In the genomic region with DNA sequence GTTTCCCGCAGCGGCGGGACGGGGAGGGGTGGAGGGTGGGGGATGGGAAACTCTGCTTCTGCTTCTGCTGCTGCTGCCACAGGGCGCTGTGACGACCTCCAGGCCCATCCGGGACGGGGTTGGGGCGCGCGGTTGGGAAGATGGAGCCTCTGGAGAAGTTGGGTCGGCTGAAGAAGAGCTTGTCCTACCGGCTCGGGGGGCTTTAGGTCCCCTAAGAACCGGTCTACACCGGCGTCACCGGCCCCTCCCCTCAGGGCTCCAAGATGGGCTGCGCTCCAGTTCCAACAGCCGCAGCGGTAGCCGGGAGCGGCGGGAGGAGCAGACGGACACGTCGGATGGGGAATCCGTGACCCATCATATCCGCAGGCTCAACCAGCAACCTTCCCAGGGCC, we compare ENCODE assay signal across 8 mouse cellular contexts. TPM values are rescaled to one million over a fixed set of nuclear protein-coding genes. Genes with fewer than 3 reads are reported as not detected.
A peak's percentile ranks its signal among the peaks of the same experiment; 100 is the strongest.
DNase-seq lines count a peak whose midpoint lies in the region; ATAC-seq and TF ChIP-seq lines count a peak whose summit lies in the region.

No protein-coding gene starts in this region.

- H3K4me3 ChIP-seq in CH12.LX (replicated peaks in 1 of 3; ENCODE audit: low read depth in 2 of 3, low read length in 2 of 3, poor library complexity in 1 of 3) = peak overlapping the region; percentile 77 to 96 (median 93)
- H3K4me3 ChIP-seq in erythroblast, embryonic 14.5 days (replicated peaks) = peak overlapping the region; percentile 85
- H3K4me3 ChIP-seq in heart, embryonic 14.5 days (ENCODE audit: control insufficient read depth in 1 of 2, insufficient read depth in 1 of 2, low read depth in 1 of 2, low read length in 2 of 2) = peak overlapping the region; percentile 82 to 84
- peak overlapping the region; percentile 95 for H3K4me3 ChIP-seq in kidney, postnatal 0 days (replicated peaks; ENCODE audit: low read depth, low read length)
- peak overlapping the region; percentile 71 to 84 for H3K4me3 ChIP-seq in liver, embryonic 14.5 days (ENCODE audit: insufficient read depth in 1 of 2, low read depth in 2 of 2, low read length in 2 of 2)
- H3K4me3 ChIP-seq in neural tube, embryonic 13.5 days = peak overlapping the region; percentile 77

- no peaks in the 10 kb centered on the region for H3K27me3 ChIP-seq in CH12.LX (replicated peaks)
- peaks cover 6% of the 10 kb centered on the region for H3K27me3 ChIP-seq in erythroblast, embryonic 14.5 days (ENCODE audit: control insufficient read depth)
- no peaks in the 10 kb centered on the region for H3K27me3 ChIP-seq in heart, embryonic 14.5 days (ENCODE audit: control insufficient read depth, insufficient read depth, low read length)
- no peaks in the 10 kb centered on the region for H3K27me3 ChIP-seq in kidney, postnatal 0 days (ENCODE audit: insufficient read depth, low read length)
- H3K27me3 ChIP-seq in liver, embryonic 14.5 days (ENCODE audit: control insufficient read depth, insufficient read depth, low read length) = no peaks in the 10 kb centered on the region
- no peaks in the 10 kb centered on the region for H3K27me3 ChIP-seq in neural tube, embryonic 13.5 days

- no peaks in the 10 kb centered on the region for H3K9me3 ChIP-seq in CH12.LX (replicated peaks; ENCODE audit: low read length)
- H3K9me3 ChIP-seq in erythroblast, embryonic 14.5 days (ENCODE audit: control insufficient read depth, low read length) = no peaks in the 10 kb centered on the region
- no peaks in the 10 kb centered on the region for H3K9me3 ChIP-seq in heart, embryonic 14.5 days (ENCODE audit: control insufficient read depth, low read length)
- no peaks in the 10 kb centered on the region for H3K9me3 ChIP-seq in kidney, postnatal 0 days (replicated peaks; ENCODE audit: low read length)
- no peaks in the 10 kb centered on the region for H3K9me3 ChIP-seq in liver, embryonic 14.5 days (ENCODE audit: control insufficient read depth, low read length)
- no peaks in the 10 kb centered on the region for H3K9me3 ChIP-seq in neural tube, embryonic 13.5 days

- peak overlapping the region; percentile 65 for H3K4me2 ChIP-seq in CH12.LX (ENCODE audit: insufficient read depth, low read depth, poor library complexity, severe bottlenecking)
- H3K4me2 ChIP-seq in heart, embryonic 14.5 days (ENCODE audit: low read length) = peak overlapping the region; percentile 92
- H3K4me2 ChIP-seq in kidney, postnatal 0 days (ENCODE audit: low read length) = peak overlapping the region; percentile 84
- peak overlapping the region; percentile 97 for H3K4me2 ChIP-seq in liver, embryonic 14.5 days (ENCODE audit: low read depth)
- H3K4me2 ChIP-seq in neural tube, embryonic 13.5 days = peak overlapping the region; percentile 91

- DNase-seq in CH12.LX (ENCODE audit: extremely low read depth) (no peak), MN1 (ENCODE audit: low spot score) (no peak)
- DNase-seq in adrenal gland, postnatal 36 days = peak; percentile 67 to 73
- DNase-seq in kidney, postnatal 0 days (ENCODE audit: low spot score) = peak; percentile 48
- no peak for DNase-seq in liver, embryonic 14.5 days (ENCODE audit: low read depth in 3 of 3, low spot score in 3 of 3)

- in situ Hi-C loops in CH12.LX (cut with MboI; ENCODE audit: low pct_ligation_motif_present, low pct_unique_long_range_greater_than_20kb, low sequenced_read_pairs) = no loop called here

- TF ChIP-seq RAD21 in CH12.LX (IDR thresholded peaks at IDR 0.05; ENCODE audit: low read depth, low read length) = no peak

- TF ChIP-seq CTCF in CH12.LX (conservative IDR thresholded peaks at IDR 0.05 in 1 of 2, IDR thresholded peaks at IDR 0.05 in 1 of 2; ENCODE audit: low read depth in 2 of 2, low read length in 2 of 2) = no peak
- TF ChIP-seq CTCF in kidney, postnatal 0 days (IDR thresholded peaks at IDR 0.05; ENCODE audit: low read depth) = no peak
- no peak for TF ChIP-seq CTCF in liver, embryonic 14.5 days (IDR thresholded peaks at IDR 0.05; ENCODE audit: low read depth)

- dilution Hi-C loops in CH12.LX (cut with MboI; ENCODE audit: extremely low pct_ligation_motif_present, extremely low pct_unique_long_range_greater_than_20kb, low sequenced_read_pairs) = no loop called here

- H3K4me1 ChIP-seq in CH12.LX (ENCODE audit: control insufficient read depth in 1 of 2, insufficient read depth in 2 of 2) = peaks cover 3 to 20% of the 10 kb centered on the region in 2 experiments; a peak in 3 of 4 replicates
- H3K4me1 ChIP-seq in erythroblast, embryonic 14.5 days (ENCODE audit: control insufficient read depth) = peaks cover 32% of the 10 kb centered on the region
- H3K4me1 ChIP-seq in heart, embryonic 14.5 days (ENCODE audit: control insufficient read depth in 2 of 2, insufficient read depth in 2 of 2, low read length in 2 of 2) = peaks cover 11 to 13% of the 10 kb centered on the region in 2 experiments
- peaks cover 12% of the 10 kb centered on the region; the same call in 1 of the 2 replicates for H3K4me1 ChIP-seq in kidney, postnatal 0 days (replicated peaks; ENCODE audit: insufficient read depth, low read length)
- peaks cover 3 to 8% of the 10 kb centered on the region in 2 experiments; a peak in 3 of 4 replicates for H3K4me1 ChIP-seq in liver, embryonic 14.5 days (replicated peaks; ENCODE audit: control insufficient read depth in 2 of 2, insufficient read depth in 2 of 2, low read length in 1 of 2)
- peaks cover 26% of the 10 kb centered on the region for H3K4me1 ChIP-seq in neural tube, embryonic 13.5 days (replicated peaks)

- TF ChIP-seq EP300 in CH12.LX (IDR thresholded peaks at IDR 0.05; ENCODE audit: low read length) = no peak
- no peak for TF ChIP-seq EP300 in liver, embryonic 14.5 days (IDR thresholded peaks at IDR 0.05; ENCODE audit: low read depth)

- WGBS in heart, embryonic 14.5 days = 2% methylated on average over 29 of the region's 29 CpGs
- WGBS in kidney, postnatal 0 days = 0% methylated on average over 29 of the region's 29 CpGs
- WGBS in liver, embryonic 14.5 days (ENCODE audit: insufficient replicate concordance) = under 1% methylated on average over 29 of the region's 29 CpGs
- WGBS in neural tube, embryonic 13.5 days = under 1% methylated on average over 29 of the region's 29 CpGs

- peaks cover 26 to 52% of the 10 kb centered on the region in 2 experiments for H3K36me3 ChIP-seq in CH12.LX (replicated peaks in 1 of 2; ENCODE audit: control insufficient read depth in 1 of 2, insufficient read depth in 1 of 2, low read length in 1 of 2)
- peaks cover 8% of the 10 kb centered on the region for H3K36me3 ChIP-seq in erythroblast, embryonic 14.5 days (ENCODE audit: control insufficient read depth)
- peaks cover 55% of the 10 kb centered on the region for H3K36me3 ChIP-seq in heart, embryonic 14.5 days (ENCODE audit: control insufficient read depth, insufficient read depth, low read length)
- H3K36me3 ChIP-seq in kidney, postnatal 0 days (ENCODE audit: insufficient read depth, low read length) = peaks cover 20% of the 10 kb centered on the region
- H3K36me3 ChIP-seq in liver, embryonic 14.5 days (replicated peaks; ENCODE audit: control insufficient read depth, insufficient read depth, low read depth) = no peaks in the 10 kb centered on the region; the same call in 1 of the 2 replicates
- H3K36me3 ChIP-seq in neural tube, embryonic 13.5 days = peaks cover 44% of the 10 kb centered on the region

- peak; percentile 22 for ATAC-seq in heart, embryonic 14.5 days (ENCODE audit: insufficient number of reproducible peaks, insufficient read depth, low FRiP score, low read depth)
- ATAC-seq in kidney, postnatal 0 days (replicated peaks; ENCODE audit: low FRiP score, low read depth) = peak; percentile 26
- no peak for ATAC-seq in liver, embryonic 14.5 days (ENCODE audit: insufficient read depth)
- peak; percentile 33 for ATAC-seq in neural tube, embryonic 13.5 days (ENCODE audit: low read depth)

- peak overlapping the region; percentile 71 for H3K27ac ChIP-seq in CH12.LX (ENCODE audit: insufficient read depth, low read depth)
- H3K27ac ChIP-seq in heart, embryonic 14.5 days (replicated peaks in 1 of 2; ENCODE audit: control insufficient read depth in 1 of 2, insufficient read depth in 1 of 2, low read depth in 2 of 2, low read length in 2 of 2) = peak overlapping the region; percentile 77 to 90
- peak overlapping the region; percentile 97 for H3K27ac ChIP-seq in kidney, postnatal 0 days
- no peak overlapping the region for H3K27ac ChIP-seq in liver, embryonic 14.5 days
- H3K27ac ChIP-seq in neural tube, embryonic 13.5 days (replicated peaks) = peak overlapping the region; percentile 96

- H3K9ac ChIP-seq in CH12.LX (ENCODE audit: insufficient read depth, low read depth) = peak overlapping the region; percentile 69
- H3K9ac ChIP-seq in heart, embryonic 14.5 days (ENCODE audit: low read length) = peak overlapping the region; percentile 80
- H3K9ac ChIP-seq in kidney, postnatal 0 days (ENCODE audit: low read depth, low read length) = peak overlapping the region; percentile 71
- peak overlapping the region; percentile 49 for H3K9ac ChIP-seq in liver, embryonic 14.5 days (replicated peaks)
- peak overlapping the region; percentile 90 for H3K9ac ChIP-seq in neural tube, embryonic 13.5 days

- H3K79me2 ChIP-seq in CH12.LX (replicated peaks; ENCODE audit: control insufficient read depth, extremely low read depth, insufficient read depth, poor library complexity, severe bottlenecking) = peaks cover 25% of the 10 kb centered on the region

- TF ChIP-seq POLR2A in CH12.LX (IDR thresholded peaks at IDR 0.05; ENCODE audit: low read depth, low read length) = no peak

RNA-seq across cellular contexts. Expression of gene Prr3, which starts 0.3 kb away (rescaled TPM):
- total RNA-seq in CH12.LX (2012; rRNA removed) (5.5 and 8.3 TPM in 2 replicates), CH12.LX (2014; rRNA removed) (2.3 and 4.0 TPM in 2 replicates)
- 30.6 and 32.0 TPM in 2 replicates for polyA plus RNA-seq in CH12.LX (2012; ENCODE audit: insufficient read length, low read depth)
- 10 to 100 TPM; 18.3 to 19.1 TPM for total RNA-seq in adrenal gland, postnatal 36 days (2021)
- 0.18 and 0.30 TPM in 2 replicates for polyA plus RNA-seq in erythroblast, embryonic 14.5 days (2012)
- 10.9 and 11.2 TPM in 2 replicates for polyA plus RNA-seq in heart, embryonic 14.5 days (2014; fragmentation: Nextera tagmentation; extraction: Ambion mirVana)
- polyA plus RNA-seq in kidney, postnatal 0 days (2015; fragmentation: Nextera tagmentation; extraction: Ambion mirVana) = 27.9 and 29.3 TPM in 2 replicates
- 5.5 and 6.3 TPM in 2 replicates for polyA plus RNA-seq in liver, embryonic 14.5 days (2012; rRNA removed)
- polyA plus RNA-seq in liver, embryonic 14.5 days (2014; fragmentation: Nextera tagmentation; extraction: Ambion mirVana) = 3.5 and 4.5 TPM in 2 replicates
- 64.0 and 69.4 TPM in 2 replicates for polyA plus RNA-seq in neural tube, embryonic 13.5 days (2015; fragmentation: Nextera tagmentation; extraction: Ambion mirVana)

RNA-seq across cellular contexts. Expression of gene Gnl1, which starts 0.7 kb away (rescaled TPM):
- 24.3 and 29.0 TPM in 2 replicates for total RNA-seq in CH12.LX (2012; rRNA removed)
- total RNA-seq in CH12.LX (2014; rRNA removed) = 15.9 and 18.7 TPM in 2 replicates
- 33.4 and 41.1 TPM in 2 replicates for polyA plus RNA-seq in CH12.LX (2012; ENCODE audit: insufficient read length, low read depth)
- total RNA-seq in adrenal gland, postnatal 36 days (2021) = 10 to 100 TPM; 51.2 to 54.4 TPM
- 1.5 and 1.9 TPM in 2 replicates for polyA plus RNA-seq in erythroblast, embryonic 14.5 days (2012)
- 26.2 and 27.2 TPM in 2 replicates for polyA plus RNA-seq in heart, embryonic 14.5 days (2014; fragmentation: Nextera tagmentation; extraction: Ambion mirVana)
- polyA plus RNA-seq in kidney, postnatal 0 days (2015; fragmentation: Nextera tagmentation; extraction: Ambion mirVana) = 38.2 and 43.7 TPM in 2 replicates
- 3.9 and 5.2 TPM in 2 replicates for polyA plus RNA-seq in liver, embryonic 14.5 days (2012; rRNA removed)
- polyA plus RNA-seq in liver, embryonic 14.5 days (2014; fragmentation: Nextera tagmentation; extraction: Ambion mirVana) = 4.4 and 5.6 TPM in 2 replicates
- polyA plus RNA-seq in neural tube, embryonic 13.5 days (2015; fragmentation: Nextera tagmentation; extraction: Ambion mirVana) = 47.9 and 50.0 TPM in 2 replicates

RNA-seq across cellular contexts. Expression of gene Abcf1, which starts 10.8 kb away (rescaled TPM):
- total RNA-seq in CH12.LX (2012; rRNA removed) (110 and 136 TPM in 2 replicates), CH12.LX (2014; rRNA removed) (52.8 and 52.9 TPM in 2 replicates)
- polyA plus RNA-seq in CH12.LX (2012; ENCODE audit: insufficient read length, low read depth) = 290 and 352 TPM in 2 replicates
- total RNA-seq in adrenal gland, postnatal 36 days (2021) = 10 to 100 TPM; 90.0 to 96.2 TPM
- polyA plus RNA-seq in erythroblast, embryonic 14.5 days (2012) = 14.0 and 24.6 TPM in 2 replicates
- 57.0 and 58.3 TPM in 2 replicates for polyA plus RNA-seq in heart, embryonic 14.5 days (2014; fragmentation: Nextera tagmentation; extraction: Ambion mirVana)
- polyA plus RNA-seq in kidney, postnatal 0 days (2015; fragmentation: Nextera tagmentation; extraction: Ambion mirVana) = 78.6 and 90.2 TPM in 2 replicates
- polyA plus RNA-seq in liver, embryonic 14.5 days (2012; rRNA removed) = 35.7 and 49.0 TPM in 2 replicates
- 39.0 and 49.1 TPM in 2 replicates for polyA plus RNA-seq in liver, embryonic 14.5 days (2014; fragmentation: Nextera tagmentation; extraction: Ambion mirVana)
- polyA plus RNA-seq in neural tube, embryonic 13.5 days (2015; fragmentation: Nextera tagmentation; extraction: Ambion mirVana) = 90.5 and 111 TPM in 2 replicates

RNA-seq across cellular contexts. Expression of gene H2-T24, which starts 40.0 kb away (rescaled TPM):
- total RNA-seq in CH12.LX (2012; rRNA removed) (9.8 and 16.1 TPM in 2 replicates), CH12.LX (2014; rRNA removed) (6.6 and 7.6 TPM in 2 replicates)
- 8.9 and 9.3 TPM in 2 replicates for polyA plus RNA-seq in CH12.LX (2012; ENCODE audit: insufficient read length, low read depth)
- total RNA-seq in adrenal gland, postnatal 36 days (2021) = 1 to 10 TPM; 6.5 to 9.3 TPM
- polyA plus RNA-seq in erythroblast, embryonic 14.5 days (2012) = 0.91 and 0.98 TPM in 2 replicates
- polyA plus RNA-seq in heart, embryonic 14.5 days (2014; fragmentation: Nextera tagmentation; extraction: Ambion mirVana) = 2.6 and 2.7 TPM in 2 replicates
- polyA plus RNA-seq in kidney, postnatal 0 days (2015; fragmentation: Nextera tagmentation; extraction: Ambion mirVana) = 1.3 and 1.7 TPM in 2 replicates
- polyA plus RNA-seq in liver, embryonic 14.5 days (2012; rRNA removed) = 3.2 and 4.3 TPM in 2 replicates
- polyA plus RNA-seq in liver, embryonic 14.5 days (2014; fragmentation: Nextera tagmentation; extraction: Ambion mirVana) = 3.7 and 4.0 TPM in 2 replicates
- 8.7 and 10.0 TPM in 2 replicates for polyA plus RNA-seq in neural tube, embryonic 13.5 days (2015; fragmentation: Nextera tagmentation; extraction: Ambion mirVana)

RNA-seq across cellular contexts. Expression of gene H2-T23, which starts 52.3 kb away (rescaled TPM):
- 21.8 and 23.0 TPM in 2 replicates for total RNA-seq in CH12.LX (2012; rRNA removed)
- total RNA-seq in CH12.LX (2014; rRNA removed) = 35.6 and 38.8 TPM in 2 replicates
- polyA plus RNA-seq in CH12.LX (2012; ENCODE audit: insufficient read length, low read depth) = 42.1 and 75.0 TPM in 2 replicates
- total RNA-seq in adrenal gland, postnatal 36 days (2021) = 10 to 100 TPM; 57.8 to 68.4 TPM
- 3.7 and 5.0 TPM in 2 replicates for polyA plus RNA-seq in erythroblast, embryonic 14.5 days (2012)
- 4.2 and 4.4 TPM in 2 replicates for polyA plus RNA-seq in heart, embryonic 14.5 days (2014; fragmentation: Nextera tagmentation; extraction: Ambion mirVana)
- 14.2 and 16.1 TPM in 2 replicates for polyA plus RNA-seq in kidney, postnatal 0 days (2015; fragmentation: Nextera tagmentation; extraction: Ambion mirVana)
- polyA plus RNA-seq in liver, embryonic 14.5 days (2012; rRNA removed) = 24.3 and 29.1 TPM in 2 replicates
- 25.5 and 28.8 TPM in 2 replicates for polyA plus RNA-seq in liver, embryonic 14.5 days (2014; fragmentation: Nextera tagmentation; extraction: Ambion mirVana)
- polyA plus RNA-seq in neural tube, embryonic 13.5 days (2015; fragmentation: Nextera tagmentation; extraction: Ambion mirVana) = 2.3 and 3.3 TPM in 2 replicates

Comparison
In these comparisons a context has a peak if more than half of its experiments do, and no peak if none do; other contexts are left out.
1. DNase-seq: peak in adrenal gland, postnatal 36 days (2 of 2) and kidney, postnatal 0 days (single experiment); none in CH12.LX (single experiment), liver, embryonic 14.5 days (0 of 3) and MN1 (single experiment).
2. Peak in every context shown above with its lines, with median percentiles within 50 percentile points of each other: H3K4me2 ChIP-seq, H3K4me3 ChIP-seq and H3K9ac ChIP-seq.